ENCODE assay signal across 20 mouse cellular contexts in genomic region chr3:131541244-131541942, GRCm38 (mm10). TPM values are rescaled to one million over a fixed set of nuclear protein-coding genes. Genes with fewer than 3 reads are reported as not detected.
A peak's percentile ranks its signal among the peaks of the same experiment; 100 is the strongest.
DNase-seq lines count a peak whose midpoint lies in the region; ATAC-seq lines count a peak whose summit lies in the region.
"Had no signal": no experiment of that assay in that cellular context is flagged by ENCODE, and none has a peak within 500 bp of the region (broad histone marks: within the 10 kb centered on the region; RNA-seq: fewer than 3 reads in every experiment).

No protein-coding gene starts in this region.

- H3K36me3 ChIP-seq in forebrain, embryonic 16.5 days (ENCODE audit: control insufficient read depth, insufficient read depth) = no peaks in the 10 kb centered on the region
- H3K36me3 ChIP-seq in forebrain, embryonic 11.5 days (ENCODE audit: control insufficient read depth, insufficient read depth, low read length) = no peaks in the 10 kb centered on the region
- no peaks in the 10 kb centered on the region for H3K36me3 ChIP-seq in neural tube, embryonic 15.5 days
- H3K36me3 ChIP-seq: embryonic facial prominence, embryonic 13.5 days; forebrain, embryonic 10.5 days; heart, embryonic 13.5 days; hindbrain, embryonic 15.5 days had no signal

- no peak for DNase-seq in forebrain, embryonic 11.5 days (ENCODE audit: low spot score)
- DNase-seq in neural tube, embryonic 10.5 days (ENCODE audit: extremely low spot score, low spot score) = no peak
- peak; percentile 13 for DNase-seq in brain, adult 2 months (ENCODE audit: low read depth, low spot score)
- no peak for DNase-seq in spleen, postnatal 4 days (ENCODE audit: low spot score in 2 of 2)
- DNase-seq: adrenal gland, adult 8-10 months; adrenal gland, postnatal 36 days; cerebellum, adult 11-12 months; cerebellum, adult 9-10 months; cerebellum, postnatal 36 days; gastrocnemius, postnatal 10 days; heart, postnatal 36 days had no signal

- H3K27me3 ChIP-seq in forebrain, embryonic 16.5 days (replicated peaks; ENCODE audit: control insufficient read depth, insufficient read depth, low read length) = no peaks in the 10 kb centered on the region
- H3K27me3 ChIP-seq in forebrain, embryonic 11.5 days (ENCODE audit: control insufficient read depth, insufficient read depth, low read length) = no peaks in the 10 kb centered on the region
- no peaks in the 10 kb centered on the region for H3K27me3 ChIP-seq in neural tube, embryonic 15.5 days (replicated peaks)
- H3K27me3 ChIP-seq: CH12.LX; embryonic facial prominence, embryonic 13.5 days; heart, embryonic 13.5 days; hindbrain, embryonic 15.5 days had no signal

- no peak overlapping the region for H3K27ac ChIP-seq in forebrain, embryonic 16.5 days (ENCODE audit: low read length)
- no peak overlapping the region for H3K27ac ChIP-seq in forebrain, embryonic 11.5 days (ENCODE audit: low read depth, low read length)
- H3K27ac ChIP-seq in neural tube, embryonic 15.5 days (replicated peaks) = no peak overlapping the region
- H3K27ac ChIP-seq: embryonic facial prominence, embryonic 13.5 days; forebrain, embryonic 10.5 days; heart, embryonic 13.5 days; hindbrain, embryonic 15.5 days had no signal

- no peak overlapping the region for H3K4me3 ChIP-seq in forebrain, embryonic 16.5 days (replicated peaks; ENCODE audit: low read length)
- no peak overlapping the region for H3K4me3 ChIP-seq in forebrain, embryonic 11.5 days (ENCODE audit: low read depth, low read length)
- no peak overlapping the region for H3K4me3 ChIP-seq in neural tube, embryonic 15.5 days (replicated peaks)
- H3K4me3 ChIP-seq: embryonic facial prominence, embryonic 13.5 days; forebrain, embryonic 10.5 days; heart, embryonic 13.5 days; hindbrain, embryonic 15.5 days had no signal

- H3K9me3 ChIP-seq in forebrain, embryonic 16.5 days (ENCODE audit: control insufficient read depth, low read length) = 0 out of 2 replicates have a peak, but pooled peaks cover 4% of the 10 kb centered on the region
- no peaks in the 10 kb centered on the region for H3K9me3 ChIP-seq in forebrain, embryonic 11.5 days (ENCODE audit: control insufficient read depth, low read length)
- H3K9me3 ChIP-seq in neural tube, embryonic 15.5 days (replicated peaks) = no peaks in the 10 kb centered on the region
- H3K9me3 ChIP-seq: hindbrain, embryonic 15.5 days had no signal

- H3K4me2 ChIP-seq in forebrain, embryonic 16.5 days (ENCODE audit: low read length) = no peak overlapping the region
- no peak overlapping the region for H3K4me2 ChIP-seq in forebrain, embryonic 11.5 days (ENCODE audit: low read depth, low read length, severe bottlenecking)
- H3K4me2 ChIP-seq in neural tube, embryonic 15.5 days = no peak overlapping the region
- H3K4me2 ChIP-seq: embryonic facial prominence, embryonic 13.5 days; heart, embryonic 13.5 days; hindbrain, embryonic 15.5 days had no signal

- WGBS in forebrain, embryonic 16.5 days = 66% methylated on average over 13 of the region's 13 CpGs
- WGBS in forebrain, embryonic 11.5 days = 90% methylated on average over 13 of the region's 13 CpGs
- 88% methylated on average over 13 of the region's 13 CpGs for WGBS in neural tube, embryonic 15.5 days

- peak; percentile 47; the same call in 1 of the 2 replicates for ATAC-seq in forebrain, embryonic 16.5 days
- ATAC-seq in forebrain, embryonic 11.5 days (replicated peaks; ENCODE audit: low FRiP score) = no peak
- ATAC-seq in neural tube, embryonic 15.5 days (ENCODE audit: low FRiP score) = peak; percentile 3; the same call in 1 of the 2 replicates
- ATAC-seq in erythroblast, adult 5-6 weeks (replicated peaks; ENCODE audit: low FRiP score, poor library complexity, severe bottlenecking) = no peak
- ATAC-seq: intestine, embryonic 16.5 days had no signal

- no peaks in the 10 kb centered on the region for H3K4me1 ChIP-seq in forebrain, embryonic 16.5 days (replicated peaks; ENCODE audit: control insufficient read depth, insufficient read depth, low read length)
- H3K4me1 ChIP-seq in forebrain, embryonic 11.5 days (replicated peaks; ENCODE audit: control insufficient read depth, insufficient read depth, low read length) = no peaks in the 10 kb centered on the region
- H3K4me1 ChIP-seq in neural tube, embryonic 15.5 days = no peaks in the 10 kb centered on the region
- H3K4me1 ChIP-seq: forebrain, embryonic 10.5 days; heart, embryonic 13.5 days; hindbrain, embryonic 15.5 days had no signal

- no peak overlapping the region for H3K9ac ChIP-seq in forebrain, embryonic 16.5 days (replicated peaks; ENCODE audit: low read depth, low read length)
- H3K9ac ChIP-seq in forebrain, embryonic 11.5 days (ENCODE audit: low read length) = no peak overlapping the region
- no peak overlapping the region for H3K9ac ChIP-seq in neural tube, embryonic 15.5 days (replicated peaks)
- H3K9ac ChIP-seq: embryonic facial prominence, embryonic 13.5 days; heart, embryonic 13.5 days; hindbrain, embryonic 15.5 days had no signal

RNA-seq across cellular contexts. Expression of gene Papss1, which starts 23.2 kb away (rescaled TPM):
- polyA plus RNA-seq in forebrain, embryonic 16.5 days (2015; fragmentation: Nextera tagmentation; extraction: Ambion mirVana) = 120 and 139 TPM in 2 replicates
- polyA plus RNA-seq in forebrain, embryonic 11.5 days (2014; fragmentation: Nextera tagmentation; extraction: Ambion mirVana) = 76.2 and 87.0 TPM in 2 replicates
- polyA plus RNA-seq in neural tube, embryonic 15.5 days (2015; fragmentation: Nextera tagmentation; extraction: Ambion mirVana) = 128 and 135 TPM in 2 replicates
- 5.6 TPM in 2 replicates for total RNA-seq in erythroblast, adult 5-6 weeks (2015; ENCODE audit: low replicate concordance)
- total RNA-seq in erythroblast, adult 5-6 weeks (2017; ENCODE audit: low replicate concordance) = 5.2 and 5.6 TPM in 2 replicates

RNA-seq across cellular contexts. Expression of gene Sgms2, which starts 50.2 kb away (rescaled TPM):
- 1.0 and 1.3 TPM in 2 replicates for polyA plus RNA-seq in forebrain, embryonic 16.5 days (2015; fragmentation: Nextera tagmentation; extraction: Ambion mirVana)
- polyA plus RNA-seq in forebrain, embryonic 11.5 days (2014; fragmentation: Nextera tagmentation; extraction: Ambion mirVana) = 0.83 and 1.2 TPM in 2 replicates
- polyA plus RNA-seq in neural tube, embryonic 15.5 days (2015; fragmentation: Nextera tagmentation; extraction: Ambion mirVana) = 1.8 and 3.7 TPM in 2 replicates
- 13.6 and 24.2 TPM in 2 replicates for total RNA-seq in erythroblast, adult 5-6 weeks (2015; ENCODE audit: low replicate concordance)
- 12.4 and 14.4 TPM in 2 replicates for total RNA-seq in erythroblast, adult 5-6 weeks (2017; ENCODE audit: low replicate concordance)
- total RNA-seq: CH12.LX had no signal

Comparison
In these comparisons a context has a peak if more than half of its experiments do, and no peak if none do; other contexts are left out.
1. ATAC-seq: peak in forebrain, embryonic 16.5 days (single experiment) and neural tube, embryonic 15.5 days (single experiment); none in forebrain, embryonic 11.5 days (single experiment) and erythroblast, adult 5-6 weeks (single experiment).